Mouse (Mus musculus): ENCODE measurements around the gene Pcdh7.
A peak's percentile ranks its signal among the peaks of the same experiment; 100 is the strongest.

Pcdh7 gene

DNA sequence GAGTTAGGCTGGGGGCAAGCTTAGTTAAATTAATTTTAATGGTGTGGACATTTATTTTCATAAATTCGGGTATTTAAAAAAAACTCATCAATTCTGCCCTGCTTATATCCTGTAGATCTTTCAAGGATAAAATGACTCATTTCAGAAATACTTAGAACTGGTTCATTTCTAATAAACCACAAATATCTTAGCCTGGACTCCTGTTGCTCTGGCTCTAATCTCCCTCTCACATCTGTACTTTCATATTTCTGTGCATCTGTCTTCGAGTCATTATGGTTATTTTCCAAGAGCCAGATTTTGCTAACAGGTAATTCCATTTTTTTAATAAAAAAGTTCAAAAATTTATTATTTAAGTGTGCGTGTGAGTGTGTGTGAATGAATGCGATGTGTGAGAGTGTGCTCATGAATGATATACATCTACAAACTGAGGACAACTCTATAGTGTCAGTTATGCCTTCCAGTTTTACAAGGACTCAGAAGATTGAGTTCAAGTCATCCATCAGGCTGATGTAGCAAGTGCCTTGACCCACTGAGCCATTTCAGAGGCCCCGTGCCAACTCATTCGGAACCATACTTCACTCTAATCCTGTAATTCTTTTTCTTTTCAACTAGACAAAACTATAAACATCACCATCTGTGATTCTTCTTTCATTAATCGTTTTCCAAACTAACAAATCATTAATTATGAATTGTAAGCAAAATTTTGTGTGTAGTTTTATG lies 80.3 kb downstream of the Pcdh7 start:
- no peak for DNase-seq (ENCODE audit: low spot score)

DNA sequence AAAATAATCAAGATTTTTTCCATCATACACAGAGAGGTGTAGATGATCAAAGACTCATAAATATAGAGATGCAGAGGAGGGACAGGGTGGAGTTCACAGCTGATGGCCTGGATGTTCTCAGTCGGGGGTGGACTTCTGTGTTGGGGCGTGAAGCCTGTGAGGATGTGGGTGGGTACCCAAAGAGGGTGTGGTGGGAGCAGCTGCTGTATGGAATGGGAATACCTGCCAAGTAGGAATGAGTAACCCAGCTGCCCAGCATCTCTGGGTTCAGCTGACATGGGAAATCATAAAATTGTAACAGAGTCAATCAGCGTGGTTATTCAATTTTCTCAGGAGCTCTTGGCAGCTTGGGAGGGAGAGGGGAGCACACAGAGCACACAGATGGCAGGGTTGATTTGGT lies 85.3 kb downstream of the Pcdh7 start:
- DNase-seq (ENCODE audit: low spot score) = no peak

DNA sequence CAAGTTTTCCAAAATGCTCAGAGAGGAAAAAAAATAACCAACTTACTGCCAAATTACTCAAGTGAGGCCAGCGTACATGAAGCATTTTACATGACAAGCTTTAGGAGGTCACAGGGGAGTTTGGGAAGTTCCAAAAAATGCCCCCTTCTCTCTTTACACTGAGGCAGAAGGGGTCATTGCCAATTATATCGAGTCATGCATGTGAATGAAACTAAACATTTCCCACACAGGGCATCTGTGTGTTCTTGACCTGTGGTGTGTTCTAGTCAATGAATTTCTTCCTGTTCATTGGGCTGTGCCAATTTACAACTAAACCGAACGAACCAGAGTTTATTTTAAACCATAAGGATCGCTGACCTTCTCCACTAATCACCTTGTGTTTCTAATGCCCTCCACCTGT lies 86.1 kb downstream of the Pcdh7 start:
- no peak for DNase-seq (ENCODE audit: low spot score)

DNA sequence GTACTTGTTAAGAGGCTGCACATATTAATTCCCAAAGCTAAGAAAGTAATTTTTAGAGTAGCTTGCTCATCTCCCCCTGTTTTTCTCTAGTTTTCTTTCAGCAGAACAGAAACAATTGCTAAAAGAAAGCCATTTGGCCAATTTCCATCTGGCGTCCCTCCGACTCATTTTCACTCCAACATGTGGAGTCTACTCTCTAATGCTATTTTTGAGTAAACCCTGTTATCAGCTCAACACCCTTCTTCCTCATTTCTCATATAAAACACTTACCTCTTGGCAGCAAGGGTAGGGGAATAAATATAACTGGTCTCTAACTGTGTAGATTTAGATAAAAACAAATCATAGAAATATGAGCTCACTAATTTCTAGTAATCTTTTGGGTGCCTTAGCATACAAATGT lies 89.6 kb downstream of the Pcdh7 start:
- peak; percentile 37 for DNase-seq (ENCODE audit: low spot score)

DNA sequence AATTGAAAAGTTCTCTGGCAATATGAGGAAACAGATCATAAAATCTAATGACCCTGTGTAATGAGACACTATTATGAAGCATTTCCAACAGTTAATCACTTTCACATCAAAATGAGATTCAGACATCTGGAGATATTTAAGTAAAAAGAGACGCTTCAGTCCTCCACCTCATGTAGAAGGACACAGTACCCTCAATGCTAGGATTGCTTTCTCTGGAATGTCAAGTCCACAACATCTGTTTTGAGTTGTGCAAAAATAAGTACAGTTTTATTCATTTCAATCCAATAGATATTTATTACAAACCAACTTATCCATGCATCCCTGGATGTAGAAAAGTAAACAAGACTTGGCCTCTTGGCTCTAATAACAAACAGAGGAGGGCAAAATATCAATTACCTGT lies 92.9 kb downstream of the Pcdh7 start:
- DNase-seq (ENCODE audit: low spot score) = no peak

DNA sequence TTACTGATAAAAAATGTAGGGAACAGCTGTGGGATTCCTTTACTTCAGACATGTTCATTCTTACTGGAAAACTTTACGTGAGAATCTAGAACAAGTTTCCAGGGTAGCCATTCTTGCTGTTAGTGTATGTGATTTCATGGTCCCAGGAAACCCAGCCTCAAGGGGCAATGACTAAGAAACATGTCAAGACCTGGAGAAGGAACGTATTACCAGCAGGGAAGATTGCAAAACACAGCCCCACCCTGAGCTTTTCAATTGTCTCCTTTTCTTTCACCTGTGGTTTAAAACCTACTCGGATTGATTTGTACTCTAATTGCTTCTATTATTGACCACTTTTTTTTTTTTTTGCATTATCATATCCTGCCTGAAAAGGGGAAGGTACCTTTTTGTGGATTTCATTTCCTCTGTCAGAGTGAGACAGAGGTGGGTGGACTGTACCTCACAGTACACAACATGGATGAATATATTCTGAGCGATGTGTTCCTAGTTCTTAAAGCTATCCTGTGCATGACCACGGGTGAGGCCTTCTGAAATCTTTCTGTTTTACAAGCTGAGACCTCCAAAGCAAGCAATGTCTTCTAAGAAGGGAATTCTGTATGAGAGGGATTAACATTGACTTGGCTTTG lies 98.3 kb downstream of the Pcdh7 start:
- DNase-seq (ENCODE audit: low spot score) = no peak

DNA sequence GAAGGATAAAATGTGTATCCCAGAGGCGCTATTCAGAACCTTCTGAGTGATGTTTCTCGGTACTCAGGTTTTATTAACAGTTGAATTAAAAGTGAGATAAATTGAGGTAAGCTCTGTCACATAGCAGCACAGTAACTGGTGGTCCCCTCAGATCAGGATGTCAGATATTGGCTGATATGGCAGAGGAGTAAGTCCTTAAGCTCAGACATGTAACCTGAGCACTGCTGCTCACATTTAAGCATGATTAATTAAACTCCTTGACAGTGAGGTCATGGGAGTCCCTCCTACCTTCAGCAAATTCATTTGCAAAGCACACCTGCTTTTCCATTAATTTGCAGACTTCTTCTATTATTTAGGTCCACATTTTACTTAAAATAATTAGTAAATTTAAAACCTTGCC lies 102.0 kb downstream of the Pcdh7 start:
- no peak for DNase-seq (ENCODE audit: low spot score)

DNA sequence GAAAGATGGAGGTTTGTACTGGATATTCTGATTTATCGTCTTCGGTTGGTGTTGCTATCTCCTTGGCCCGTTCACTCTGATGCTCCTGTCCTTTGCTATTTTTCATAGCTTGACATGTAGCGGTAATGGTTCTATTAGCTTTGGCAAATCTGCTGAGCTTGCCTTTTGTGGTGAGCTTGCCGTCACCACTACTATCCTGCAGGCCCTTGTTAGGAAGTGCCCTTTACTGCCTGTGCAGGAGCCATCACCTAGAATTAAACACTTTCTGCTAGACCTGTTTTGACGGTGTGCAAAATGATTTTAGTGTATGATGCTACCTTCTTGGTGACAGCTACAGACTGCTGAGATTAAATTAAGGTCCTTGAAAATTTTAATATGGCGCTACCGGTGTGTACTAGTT lies 103.3 kb downstream of the Pcdh7 start:
- no peak for DNase-seq (ENCODE audit: low spot score)

DNA sequence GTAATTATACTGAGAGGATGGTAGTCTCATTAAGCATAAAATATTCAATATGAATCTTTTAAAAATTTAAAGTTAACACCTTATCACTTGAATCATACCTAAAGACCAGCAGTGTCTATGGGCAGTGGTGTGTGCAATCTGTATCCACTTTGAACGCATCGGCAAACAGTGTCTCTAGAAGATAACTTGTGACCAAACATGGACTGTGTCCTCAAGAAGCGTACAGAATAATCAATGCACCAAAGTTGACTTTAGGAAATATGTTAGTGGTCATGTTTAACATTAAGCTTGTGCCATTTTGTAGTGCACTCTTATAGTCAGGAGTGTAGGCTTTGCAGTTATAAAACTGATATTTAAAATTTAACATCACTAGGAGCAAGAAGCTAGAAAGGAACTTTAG lies 110.7 kb downstream of the Pcdh7 start:
- DNase-seq (ENCODE audit: low spot score) = no peak

DNA sequence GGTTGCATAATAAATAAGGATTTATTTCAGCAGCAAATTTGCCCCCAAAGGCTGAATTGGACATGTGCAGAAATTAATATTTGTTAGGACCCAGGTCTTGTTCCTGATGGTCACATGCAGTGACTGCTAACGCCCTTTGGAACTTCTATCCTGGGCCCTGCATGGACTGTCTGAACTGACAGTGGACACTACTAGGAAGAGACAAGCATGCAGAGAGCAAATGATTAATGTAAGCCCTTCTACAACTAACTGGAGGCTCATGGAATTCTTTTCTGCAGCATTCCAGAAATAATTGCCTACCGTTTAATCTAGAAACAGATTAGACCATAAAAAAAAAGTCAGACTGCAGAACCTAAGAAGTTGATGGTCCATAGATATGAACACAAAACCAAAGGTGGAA lies 119.4 kb downstream of the Pcdh7 start:
- DNase-seq (ENCODE audit: low spot score) = no peak

DNA sequence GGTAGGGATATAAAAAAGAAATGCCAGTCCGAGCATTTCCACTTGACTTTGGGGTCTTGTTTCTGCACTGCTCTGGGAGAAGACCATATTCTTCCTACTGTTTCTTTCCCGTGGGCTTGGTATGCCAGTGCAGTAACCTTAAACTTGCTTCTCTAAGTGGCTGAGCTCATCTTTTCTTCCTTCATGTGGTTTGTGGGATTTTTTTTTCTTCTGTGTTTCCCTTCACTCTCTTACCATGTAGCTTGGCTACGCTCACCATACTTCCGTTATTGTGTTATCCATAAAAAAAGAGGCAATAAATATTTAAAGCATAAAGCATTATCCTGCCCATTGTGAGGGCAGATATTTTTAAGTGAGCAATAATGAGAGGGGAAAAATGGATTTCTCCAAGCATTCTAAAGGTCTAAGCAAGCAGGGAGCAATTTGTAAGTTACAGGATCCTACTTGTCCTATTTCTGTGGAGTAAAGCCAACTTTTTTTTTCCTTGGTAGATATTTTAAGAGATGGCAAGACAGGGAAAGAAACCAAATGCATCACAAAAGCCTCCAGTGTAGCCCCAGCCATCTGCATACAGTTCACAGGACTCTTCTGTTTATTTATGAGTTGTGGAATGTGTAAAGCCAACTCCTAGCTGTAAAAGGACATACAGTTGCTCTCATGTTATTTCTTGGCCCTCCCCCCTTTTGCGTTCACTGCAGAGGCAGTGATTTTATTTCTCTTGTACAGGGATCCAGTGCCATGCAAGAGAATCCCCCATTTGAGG lies 123.8 kb downstream of the Pcdh7 start:
- DNase-seq (ENCODE audit: low spot score) = no peak

DNA sequence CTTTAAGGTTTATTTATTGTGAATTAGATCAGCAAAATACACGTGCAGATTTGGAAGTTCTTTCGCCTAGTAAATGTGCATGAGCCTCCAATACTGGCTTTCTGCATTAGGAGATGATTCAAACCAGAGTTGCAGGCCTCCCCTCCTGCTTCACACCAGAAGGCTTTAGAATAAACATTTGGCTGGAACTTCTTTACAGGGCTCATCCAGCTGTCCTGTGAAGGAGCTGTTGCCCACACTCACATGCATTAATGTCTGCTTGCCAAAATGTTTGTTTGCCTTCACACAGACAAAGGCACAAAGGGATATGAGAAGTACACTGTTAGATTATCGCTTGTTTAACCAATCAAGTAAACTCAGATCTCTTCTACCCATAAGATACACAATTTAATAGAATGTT lies 129.7 kb downstream of the Pcdh7 start:
- DNase-seq (ENCODE audit: low spot score) = no peak

DNA sequence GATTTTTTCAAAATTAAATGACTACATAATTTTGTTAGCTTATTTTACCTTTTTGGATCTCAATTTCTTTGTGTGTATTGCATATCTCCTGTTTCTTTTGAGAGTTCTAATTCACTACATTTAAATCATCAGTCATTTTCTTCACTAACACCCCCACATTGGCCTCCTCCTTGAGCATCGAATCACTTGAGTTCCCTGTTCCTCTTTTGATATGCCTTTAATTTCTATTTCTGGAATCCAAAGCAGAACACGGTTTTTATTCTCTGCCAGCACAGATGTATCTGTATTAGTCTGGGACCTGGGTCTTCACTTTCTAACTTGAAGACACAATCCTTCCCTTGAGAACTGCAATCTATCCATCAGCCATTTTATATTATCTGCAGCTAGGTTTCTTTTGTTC lies 132.3 kb downstream of the Pcdh7 start:
- no peak for DNase-seq (ENCODE audit: low spot score)

DNA sequence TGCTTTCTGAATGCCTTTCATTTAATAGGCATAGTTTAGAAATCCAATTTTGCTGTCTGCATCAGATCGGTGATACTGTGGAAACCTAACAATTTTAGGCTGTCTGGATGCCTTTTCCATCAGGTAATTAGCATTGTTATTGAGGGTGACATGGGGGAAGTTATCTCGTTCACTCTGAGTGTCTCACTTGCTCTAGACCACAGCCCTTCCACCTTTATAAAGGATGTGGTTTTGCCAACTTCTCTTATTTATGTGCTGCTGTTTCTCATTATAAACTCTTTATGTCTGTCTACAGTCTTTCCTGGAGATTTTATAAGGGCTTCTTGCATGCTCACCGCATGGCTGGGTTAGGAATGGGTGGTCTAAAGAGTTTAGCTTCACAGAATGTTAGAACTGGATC lies 139.5 kb downstream of the Pcdh7 start:
- no peak for DNase-seq (ENCODE audit: low spot score)

DNA sequence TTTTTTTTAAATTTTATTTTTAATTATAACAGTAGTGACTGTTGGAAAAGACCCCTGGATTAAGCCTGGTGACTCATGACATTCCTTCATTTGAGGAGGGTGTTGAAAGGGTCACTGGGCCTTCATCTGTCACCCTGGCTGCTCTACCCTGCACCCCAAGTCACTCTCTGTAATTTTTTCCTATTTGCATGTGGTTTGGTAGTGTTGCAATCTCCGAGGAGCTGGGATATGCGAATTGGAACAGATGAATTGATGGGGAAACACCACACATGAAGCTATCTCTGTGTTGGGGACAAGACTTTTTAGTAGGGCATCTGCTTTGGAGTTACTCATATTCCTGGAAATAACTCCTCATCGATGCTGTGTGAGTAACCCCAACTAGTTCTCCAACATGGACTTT lies 146.5 kb downstream of the Pcdh7 start:
- no peak for DNase-seq (ENCODE audit: low spot score)

DNA sequence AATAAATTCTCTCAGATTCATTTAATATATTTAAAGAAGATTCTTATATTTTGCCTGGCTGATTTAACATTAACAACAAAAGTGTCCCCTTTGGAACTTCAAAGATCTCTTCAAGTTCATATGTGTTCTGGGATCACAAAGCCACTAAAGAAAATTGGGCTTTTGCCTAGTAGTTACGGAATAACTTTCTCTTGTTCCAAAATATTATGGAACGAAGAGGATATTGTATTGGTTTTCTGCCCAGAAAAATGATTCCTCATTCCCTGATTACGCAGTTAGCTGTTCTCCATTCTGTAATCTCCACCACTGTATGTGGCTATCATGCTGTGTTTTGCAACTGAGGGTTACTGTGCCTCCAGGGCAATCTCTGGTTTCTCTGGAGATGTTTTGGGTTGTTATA lies 147.5 kb downstream of the Pcdh7 start:
- no peak for DNase-seq (ENCODE audit: low spot score)

DNA sequence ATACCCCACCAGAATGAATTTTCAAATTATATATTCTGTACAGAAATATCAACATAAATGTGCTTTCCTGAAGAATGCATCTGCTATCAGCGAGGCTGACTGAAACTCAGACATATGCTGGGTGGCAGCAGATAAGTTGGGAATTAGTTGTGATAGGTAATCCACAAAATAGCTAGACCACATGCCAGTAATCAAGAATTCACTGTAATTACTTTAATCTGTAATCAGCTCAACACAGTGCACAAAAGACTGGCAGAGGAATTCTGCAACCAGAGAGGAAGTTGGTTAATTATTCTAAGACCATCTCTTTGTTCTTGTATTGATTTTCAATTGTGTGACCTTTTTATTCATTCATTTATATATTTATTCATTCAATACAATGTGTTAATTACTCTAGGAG lies 148.3 kb downstream of the Pcdh7 start:
- no peak for DNase-seq (ENCODE audit: low spot score)

DNA sequence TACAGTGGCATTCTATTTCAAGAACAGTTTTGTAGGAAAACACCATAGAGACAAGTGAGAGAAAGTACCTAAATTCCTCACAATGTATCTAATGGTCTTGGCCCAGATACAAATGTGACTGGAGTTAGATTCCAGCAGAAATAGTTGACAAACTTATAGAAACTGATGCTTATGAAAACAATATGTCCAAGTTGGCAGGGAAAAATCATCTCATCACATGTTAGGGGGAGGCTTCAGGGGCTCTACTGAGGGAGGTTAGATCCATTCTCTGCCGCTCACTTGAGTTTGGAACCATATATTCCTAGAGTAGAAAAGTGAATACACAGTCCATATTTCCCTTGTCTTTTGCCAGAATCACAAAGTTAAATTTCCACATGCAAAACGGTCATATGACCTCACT lies 150.1 kb downstream of the Pcdh7 start:
- DNase-seq (ENCODE audit: low spot score) = no peak

DNA sequence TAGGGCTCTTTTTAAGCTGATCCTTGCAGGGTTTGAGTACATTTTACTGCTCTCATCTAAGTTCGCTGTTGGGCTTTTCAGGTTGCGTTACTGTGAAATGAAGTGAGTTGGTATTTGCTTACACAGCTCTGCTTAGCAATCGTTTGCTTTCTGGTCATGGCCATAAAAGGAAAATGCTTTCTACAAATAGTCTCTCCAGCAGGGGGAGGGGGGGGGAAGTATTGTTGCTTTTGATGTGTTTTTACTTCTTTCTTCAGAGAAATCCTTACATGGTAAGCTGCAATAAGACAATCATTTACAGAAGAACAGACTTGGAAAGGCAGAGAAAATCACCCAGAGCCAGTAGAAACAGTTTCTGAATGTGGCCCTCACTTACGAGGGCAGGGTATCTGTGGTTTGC lies 150.9 kb downstream of the Pcdh7 start:
- DNase-seq (ENCODE audit: low spot score) = no peak

DNA sequence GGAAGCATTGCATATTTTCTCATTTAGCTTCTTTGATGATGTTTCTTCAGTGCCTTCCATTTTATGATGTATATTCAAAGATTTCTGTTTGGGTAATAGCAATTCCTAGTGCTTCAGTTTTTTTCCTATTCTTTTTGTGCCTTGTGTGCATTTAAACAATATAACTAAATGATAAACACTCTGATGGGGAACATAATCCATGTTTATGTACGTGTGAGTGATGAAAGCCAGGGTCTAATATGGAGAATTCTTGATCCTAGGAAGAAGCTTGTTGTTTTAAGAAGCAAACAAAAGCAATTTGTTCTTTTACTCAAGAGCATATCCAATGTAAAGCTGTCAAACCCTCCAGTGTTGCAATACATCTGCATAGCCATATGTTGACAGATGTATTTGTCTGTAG lies 153.0 kb downstream of the Pcdh7 start:
- DNase-seq (ENCODE audit: low spot score) = no peak

DNA sequence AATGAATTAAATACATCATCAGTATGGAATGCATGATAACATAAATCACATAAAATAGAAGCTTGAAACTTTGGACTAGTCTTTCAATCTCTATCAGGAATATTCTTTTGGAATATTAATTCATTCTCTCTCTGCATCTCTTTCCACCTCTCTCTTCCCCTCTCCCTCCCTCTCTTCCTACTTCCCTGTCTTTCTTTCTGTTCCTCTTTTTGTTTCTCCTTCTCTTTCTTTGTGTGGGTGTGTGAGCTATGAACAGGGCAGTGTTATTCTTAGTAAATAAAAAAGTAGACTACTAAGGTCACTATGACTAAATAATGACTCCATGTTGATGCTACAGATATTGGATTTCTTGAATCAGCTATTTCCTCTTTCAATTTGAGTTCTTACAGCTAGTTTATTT lies 167.2 kb downstream of the Pcdh7 start:
- no peak for DNase-seq (ENCODE audit: low spot score)

DNA sequence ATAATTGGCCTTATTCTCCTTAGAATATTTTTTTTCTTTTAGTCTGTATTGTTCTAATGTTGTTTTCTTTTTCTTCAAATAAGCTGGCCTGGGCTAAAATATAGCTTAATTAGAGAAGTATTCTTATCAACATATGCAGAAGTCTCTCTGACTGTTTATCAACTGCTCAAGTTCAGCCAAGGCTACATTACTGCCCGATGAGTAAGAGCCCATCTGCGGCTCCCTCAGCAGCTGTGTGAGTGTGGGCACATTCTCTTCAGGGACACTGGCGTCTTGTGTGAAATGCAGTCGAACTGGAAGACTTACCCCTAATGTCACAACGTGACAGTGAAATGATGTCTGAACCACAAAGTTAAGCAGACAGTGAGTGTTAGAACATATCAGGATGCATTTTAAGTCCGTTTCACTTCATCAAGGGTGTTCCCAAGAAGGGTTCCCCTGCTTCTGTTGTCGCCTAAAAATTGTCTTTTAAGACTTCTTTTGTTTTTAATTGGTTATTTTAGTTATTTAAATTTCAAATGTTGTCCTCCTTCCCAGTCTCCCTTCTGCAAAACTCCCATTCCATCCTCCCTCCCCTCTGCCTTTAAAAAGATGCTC lies 181.3 kb downstream of the Pcdh7 start:
- no peak for DNase-seq (ENCODE audit: low spot score)

DNA sequence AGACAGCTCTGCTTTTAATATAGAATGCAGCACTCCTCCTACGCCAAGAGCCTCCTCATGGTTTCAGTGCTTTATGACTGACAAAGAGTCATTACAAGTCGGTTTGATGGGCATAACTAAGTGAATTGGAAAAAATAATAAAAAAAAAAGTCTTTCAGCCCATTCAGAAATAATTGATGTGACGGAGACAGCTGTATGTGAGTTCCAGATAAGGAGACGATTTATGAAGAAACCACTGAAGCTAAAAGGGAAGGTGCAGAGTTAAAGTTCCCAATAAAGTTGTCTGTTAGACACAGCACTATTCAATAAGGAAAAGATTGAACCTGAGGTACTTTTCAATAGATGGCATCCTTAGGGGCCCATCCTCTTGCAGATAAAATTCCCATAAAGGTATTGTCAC lies 189.5 kb downstream of the Pcdh7 start:
- no peak for DNase-seq (ENCODE audit: low spot score)

All from ovary, postnatal 14 days (tissue).